Comparison of ENCODE assay signal across 9 mouse cellular contexts in genomic region chr3:57301921-57302539, GRCm38 (mm10). TPM values are rescaled to one million over a fixed set of nuclear protein-coding genes. Genes with fewer than 3 reads are reported as not detected.
A peak's percentile ranks its signal among the peaks of the same experiment; 100 is the strongest.
DNase-seq lines count a peak whose midpoint lies in the region; ATAC-seq and TF ChIP-seq lines count a peak whose summit lies in the region.
"Had no signal": no experiment of that assay in that cellular context is flagged by ENCODE, and none has a peak within 500 bp of the region (broad histone marks: within the 10 kb centered on the region; RNA-seq: fewer than 3 reads in every experiment).

Gene Tm4sf1 (minus strand): TSS chr3:57301988.

- TF ChIP-seq CTCF in liver, adult 2 months (IDR thresholded peaks at IDR 0.05; ENCODE audit: low read depth, low read length), result no peak

- peaks cover 3% of the 10 kb centered on the region; the same call in 1 of the 2 replicates for H3K27me3 ChIP-seq in liver, adult 2 months (ENCODE audit: control insufficient read depth, insufficient read depth, low read length)
- H3K27me3 ChIP-seq in embryonic facial prominence, embryonic 14.5 days (replicated peaks; ENCODE audit: control insufficient read depth, insufficient read depth, low read length), result no peaks in the 10 kb centered on the region
- no peaks in the 10 kb centered on the region for H3K27me3 ChIP-seq in limb, embryonic 15.5 days
- H3K27me3 ChIP-seq: megakaryocyte, embryonic 14.5 days had no signal

- 89% methylated on average over 2 of the region's 2 CpGs for WGBS in liver, adult 2 months
- 51% methylated on average over 2 of the region's 2 CpGs for WGBS in embryonic facial prominence, embryonic 14.5 days
- 52% methylated on average over 2 of the region's 2 CpGs for WGBS in limb, embryonic 15.5 days

- no peak for ATAC-seq in embryonic facial prominence, embryonic 14.5 days (ENCODE audit: low read depth)
- ATAC-seq in limb, embryonic 15.5 days (ENCODE audit: insufficient number of reproducible peaks, low FRiP score, low TSS enrichment, low read depth), result peak; percentile 63; the same call in 1 of the 2 replicates
- ATAC-seq in inflammation-experienced regulatory T-cells, adult 6 months, result no peak

- intact Hi-C loops in heart, postnatal 10 days (cut with DNase I), result no loop called here

- peaks cover 9% of the 10 kb centered on the region for H3K4me1 ChIP-seq in liver, adult 2 months (ENCODE audit: control insufficient read depth, insufficient read depth, low read length)
- H3K4me1 ChIP-seq in embryonic facial prominence, embryonic 14.5 days (ENCODE audit: control insufficient read depth, insufficient read depth, low read length), result peaks cover 19% of the 10 kb centered on the region; the same call in 1 of the 2 replicates
- peaks cover 4% of the 10 kb centered on the region for H3K4me1 ChIP-seq in limb, embryonic 15.5 days
- H3K4me1 ChIP-seq: megakaryocyte, embryonic 14.5 days had no signal

- no peak within 1 kb of the TSS for H3K4me3 ChIP-seq in liver, adult 2 months (ENCODE audit: insufficient read depth, low read depth, low read length)
- no peak within 1 kb of the TSS for H3K4me3 ChIP-seq in embryonic facial prominence, embryonic 14.5 days (ENCODE audit: low read depth, low read length)
- H3K4me3 ChIP-seq in limb, embryonic 15.5 days, result no peak within 1 kb of the TSS
- H3K4me3 ChIP-seq: megakaryocyte, embryonic 14.5 days had no signal

- no peaks in the 10 kb centered on the region for H3K9me3 ChIP-seq in embryonic facial prominence, embryonic 14.5 days (ENCODE audit: control insufficient read depth, low read length)
- H3K9me3 ChIP-seq in limb, embryonic 15.5 days, result no peaks in the 10 kb centered on the region

- no peak within 1 kb of the TSS for H3K27ac ChIP-seq in liver, adult 2 months (replicated peaks; ENCODE audit: insufficient read depth, low read depth, low read length)
- peak within 1 kb of the TSS; percentile 17; the same call in 1 of the 2 replicates for H3K27ac ChIP-seq in embryonic facial prominence, embryonic 14.5 days (replicated peaks; ENCODE audit: low read depth, low read length)
- H3K27ac ChIP-seq in limb, embryonic 15.5 days, result no peak within 1 kb of the TSS

- H3K4me2 ChIP-seq in embryonic facial prominence, embryonic 14.5 days (ENCODE audit: low read depth, low read length), result no peak within 1 kb of the TSS
- H3K4me2 ChIP-seq in limb, embryonic 15.5 days, result no peak within 1 kb of the TSS

- TF ChIP-seq POLR2A in liver, adult 2 months (IDR thresholded peaks at IDR 0.05; ENCODE audit: extremely low read depth, insufficient read depth, low read length), result no peak

- no peaks in the 10 kb centered on the region for H3K36me3 ChIP-seq in liver, adult 2 months (ENCODE audit: control insufficient read depth, insufficient read depth, low read length)
- H3K36me3 ChIP-seq in embryonic facial prominence, embryonic 14.5 days (ENCODE audit: control insufficient read depth, insufficient read depth, low read length), result no peaks in the 10 kb centered on the region
- no peaks in the 10 kb centered on the region for H3K36me3 ChIP-seq in limb, embryonic 15.5 days

- no peak within 1 kb of the TSS for H3K9ac ChIP-seq in liver, adult 2 months (ENCODE audit: low read depth, low read length)
- H3K9ac ChIP-seq in embryonic facial prominence, embryonic 14.5 days (ENCODE audit: low read depth, low read length), result no peak within 1 kb of the TSS
- no peak within 1 kb of the TSS for H3K9ac ChIP-seq in limb, embryonic 15.5 days

- H3K79me2 ChIP-seq in liver, adult 2 months (ENCODE audit: control insufficient read depth, insufficient read depth, low read length), result no peaks in the 10 kb centered on the region

- no peak for DNase-seq in liver, adult 2 months (ENCODE audit: extremely low read depth, low read depth, low spot score)
- no peak for DNase-seq in liver
- DNase-seq in embryonic facial prominence, embryonic 14.5 days (ENCODE audit: low spot score), result peak; percentile 62
- DNase-seq in heart, postnatal 10 days, result no peak
- DNase-seq in cerebellum, postnatal 25 days, result no peak
- no peak for DNase-seq in kidney, postnatal 36 days

RNA-seq across cellular contexts. Expression of gene Tm4sf1, which starts in this region (rescaled TPM):
- total RNA-seq in liver, adult 2 months (2014; rRNA removed), result 24.3 and 29.0 TPM in 2 replicates
- 15.9 and 16.3 TPM in 2 replicates for polyA plus RNA-seq in liver, adult 2 months (2012; rRNA removed)
- polyA plus RNA-seq in embryonic facial prominence, embryonic 14.5 days (2014; fragmentation: Nextera tagmentation; extraction: Ambion mirVana), result 93.8 and 94.9 TPM in 2 replicates
- 100 to 1,000 TPM; 107 to 124 TPM for total RNA-seq in heart, postnatal 10 days (2021)
- polyA plus RNA-seq in limb, embryonic 15.5 days (2015; fragmentation: Nextera tagmentation; extraction: Ambion mirVana), result 106 and 107 TPM in 2 replicates
- not detected for polyA plus RNA-seq in inflammation-experienced regulatory T-cells, adult 6 months (2017; shearing (Covaris generic))

Comparison
In these comparisons a context has a peak if more than half of its experiments do, and no peak if none do; other contexts are left out.
1. RNA of gene Tm4sf1 (polyA plus RNA-seq): 106 to 107 TPM in limb, embryonic 15.5 days, 93.8 to 94.9 TPM in embryonic facial prominence, embryonic 14.5 days and 15.9 to 16.3 TPM in liver, adult 2 months; not detected in inflammation-experienced regulatory T-cells, adult 6 months; every median in the first group is over 10 times any median in the second.